Mouse (Mus musculus): ENCODE results near the gene Prokr2.

The Prokr2 gene

GRCm38 (mm10) chr2:132385194-132385838, at the start of gene Prokr2:
TSS of gene Prokr2 (minus strand) at chr2:132385447.
- H3K27me3 ChIP-seq (ENCODE audit: control insufficient read depth, insufficient read depth, low read length, poor library complexity, severe bottlenecking) = no peaks in the 10 kb centered on the region
- DNase-seq (ENCODE audit: low read depth, low spot score) = no peak

GRCm38 (mm10) chr2:132427160-132427941, 42.1 kb upstream of the Prokr2 start:
- Histone ChIP-seq H3K27me3 (ENCODE audit: control insufficient read depth, insufficient read depth, low read length, poor library complexity, severe bottlenecking) (no peaks in the 10 kb centered on the region), H3K36me3 (ENCODE audit: control insufficient read depth, insufficient read depth, low read length, poor library complexity, severe bottlenecking) (no peaks in the 10 kb centered on the region)
- DNase-seq (ENCODE audit: low read depth, low spot score) = no peak

More at GRCm38 (mm10) chr2:132385194-132385838, at the start of gene Prokr2:
- H3K36me3 ChIP-seq (ENCODE audit: control insufficient read depth, insufficient read depth, low read length, poor library complexity, severe bottlenecking) = no peaks in the 10 kb centered on the region

GRCm38 (mm10) chr2:132425576-132425975, 40.3 kb upstream of the Prokr2 start:
- no peaks in the 10 kb centered on the region for H3K36me3 ChIP-seq (ENCODE audit: control insufficient read depth, insufficient read depth, low read length, poor library complexity, severe bottlenecking)
- no peak for DNase-seq (ENCODE audit: low read depth, low spot score)
- H3K27me3 ChIP-seq (ENCODE audit: control insufficient read depth, insufficient read depth, low read length, poor library complexity, severe bottlenecking) = no peaks in the 10 kb centered on the region

- Histone ChIP-seq H3K36me3 (ENCODE audit: control insufficient read depth, insufficient read depth, low read length, poor library complexity, severe bottlenecking) (no peaks in the 10 kb centered on the region), H3K27me3 (ENCODE audit: control insufficient read depth, insufficient read depth, low read length, poor library complexity, severe bottlenecking) (no peaks in the 10 kb centered on the region)
- no peak for DNase-seq (ENCODE audit: low read depth, low spot score)
Observed at GRCm38 (mm10) chr2:132423411-132424047, 38.3 kb upstream of the Prokr2 start.

GRCm38 (mm10) chr2:132422846-132423245, 37.6 kb upstream of the Prokr2 start:
- no peaks in the 10 kb centered on the region for H3K36me3 ChIP-seq (ENCODE audit: control insufficient read depth, insufficient read depth, low read length, poor library complexity, severe bottlenecking)
- DNase-seq (ENCODE audit: low read depth, low spot score) = no peak
- H3K27me3 ChIP-seq (ENCODE audit: control insufficient read depth, insufficient read depth, low read length, poor library complexity, severe bottlenecking) = no peaks in the 10 kb centered on the region

- DNase-seq (ENCODE audit: low read depth, low spot score) = no peak
- Histone ChIP-seq H3K36me3 (ENCODE audit: control insufficient read depth, insufficient read depth, low read length, poor library complexity, severe bottlenecking) (no peaks in the 10 kb centered on the region), H3K27me3 (ENCODE audit: control insufficient read depth, insufficient read depth, low read length, poor library complexity, severe bottlenecking) (no peaks in the 10 kb centered on the region)
Observed at GRCm38 (mm10) chr2:132418414-132418813, 33.2 kb upstream of the Prokr2 start.

GRCm38 (mm10) chr2:132410126-132410525, 24.9 kb upstream of the Prokr2 start:
- Histone ChIP-seq H3K36me3 (ENCODE audit: control insufficient read depth, insufficient read depth, low read length, poor library complexity, severe bottlenecking) (no peaks in the 10 kb centered on the region), H3K27me3 (ENCODE audit: control insufficient read depth, insufficient read depth, low read length, poor library complexity, severe bottlenecking) (no peaks in the 10 kb centered on the region)
- no peak for DNase-seq (ENCODE audit: low read depth, low spot score)

GRCm38 (mm10) chr2:132398136-132398535, 12.9 kb upstream of the Prokr2 start:
- no peak for DNase-seq (ENCODE audit: low read depth, low spot score)
- H3K36me3 ChIP-seq (ENCODE audit: control insufficient read depth, insufficient read depth, low read length, poor library complexity, severe bottlenecking) = no peaks in the 10 kb centered on the region
- H3K27me3 ChIP-seq (ENCODE audit: control insufficient read depth, insufficient read depth, low read length, poor library complexity, severe bottlenecking) = no peaks in the 10 kb centered on the region

- DNase-seq (ENCODE audit: low read depth, low spot score) = no peak
- no peaks in the 10 kb centered on the region for H3K27me3 ChIP-seq (ENCODE audit: control insufficient read depth, insufficient read depth, low read length, poor library complexity, severe bottlenecking)
- H3K36me3 ChIP-seq (ENCODE audit: control insufficient read depth, insufficient read depth, low read length, poor library complexity, severe bottlenecking) = no peaks in the 10 kb centered on the region
Observed at GRCm38 (mm10) chr2:132395753-132396152, 10.5 kb upstream of the Prokr2 start.

- Histone ChIP-seq H3K27me3 (ENCODE audit: control insufficient read depth, insufficient read depth, low read length, poor library complexity, severe bottlenecking) (no peaks in the 10 kb centered on the region), H3K36me3 (ENCODE audit: control insufficient read depth, insufficient read depth, low read length, poor library complexity, severe bottlenecking) (no peaks in the 10 kb centered on the region)
- no peak for DNase-seq (ENCODE audit: low read depth, low spot score)
Observed at GRCm38 (mm10) chr2:132390607-132391160, 5.4 kb upstream of the Prokr2 start.

GRCm38 (mm10) chr2:132389562-132389961, 4.3 kb upstream of the Prokr2 start:
- DNase-seq (ENCODE audit: low read depth, low spot score) = peak; percentile 30
- H3K36me3 ChIP-seq (ENCODE audit: control insufficient read depth, insufficient read depth, low read length, poor library complexity, severe bottlenecking) = no peaks in the 10 kb centered on the region
- no peaks in the 10 kb centered on the region for H3K27me3 ChIP-seq (ENCODE audit: control insufficient read depth, insufficient read depth, low read length, poor library complexity, severe bottlenecking)

GRCm38 (mm10) chr2:132384511-132385193, 595 bp downstream of the Prokr2 start:
- Histone ChIP-seq H3K27me3 (ENCODE audit: control insufficient read depth, insufficient read depth, low read length, poor library complexity, severe bottlenecking) (no peaks in the 10 kb centered on the region), H3K36me3 (ENCODE audit: control insufficient read depth, insufficient read depth, low read length, poor library complexity, severe bottlenecking) (no peaks in the 10 kb centered on the region)
- no peak for DNase-seq (ENCODE audit: low read depth, low spot score)

GRCm38 (mm10) chr2:132382308-132382707, 2.9 kb downstream of the Prokr2 start:
- H3K36me3 ChIP-seq (ENCODE audit: control insufficient read depth, insufficient read depth, low read length, poor library complexity, severe bottlenecking) = no peaks in the 10 kb centered on the region
- no peaks in the 10 kb centered on the region for H3K27me3 ChIP-seq (ENCODE audit: control insufficient read depth, insufficient read depth, low read length, poor library complexity, severe bottlenecking)
- DNase-seq (ENCODE audit: low read depth, low spot score) = no peak

GRCm38 (mm10) chr2:132379690-132380089, 5.6 kb downstream of the Prokr2 start:
- DNase-seq (ENCODE audit: low read depth, low spot score) = peak; percentile 11
- no peaks in the 10 kb centered on the region for H3K36me3 ChIP-seq (ENCODE audit: control insufficient read depth, insufficient read depth, low read length, poor library complexity, severe bottlenecking)
- no peaks in the 10 kb centered on the region; the same call in 1 of the 2 replicates for H3K27me3 ChIP-seq (ENCODE audit: control insufficient read depth, insufficient read depth, low read length, poor library complexity, severe bottlenecking)

All from splenic B cell, adult 2 months (primary cell).